Mouse (Mus musculus) liver, embryonic 12.5 days (tissue): ENCODE measurements around the gene Tmprss11c. TPM values are rescaled to one million over a fixed set of nuclear protein-coding genes. Genes with fewer than 3 reads are reported as not detected.
A peak's percentile ranks its signal among the peaks of the same experiment; 100 is the strongest.
"Not testable (repeated sequence)": the region's sequence is repeated elsewhere in the genome, so short reads cannot be mapped to it uniquely, and the experiment has no call there.

ENCODE experiments used
- ATAC-seq: fragments of 200-750 bp; cut with Nextera tagmentation; 2 replicates; pipeline ENCODE4 v1.8.0; 2017; ENCODE audit warnings: moderate number of reproducible peaks, mild to moderate bottlenecking, moderate library complexity
- H3K27ac ChIP-seq: fragments of 300-500 bp; sonication (generic); 2 replicates; pipeline ENCODE4 v1.5.1; 2016; ENCODE audit warnings: mild to moderate bottlenecking
- H3K27me3 ChIP-seq: fragments of 300-500 bp; sonication (generic); replicated peaks from 2 replicates; pipeline ENCODE4 v1.6.1; 2016; ENCODE audit warnings: mild to moderate bottlenecking, moderate library complexity
- H3K36me3 ChIP-seq: fragments of 300-500 bp; sonication (generic); 2 replicates; pipeline ENCODE4 v1.6.1; 2016; ENCODE audit warnings: mild to moderate bottlenecking, moderate library complexity
- H3K4me1 ChIP-seq: fragments of 300-500 bp; sonication (generic); 2 replicates; pipeline ENCODE4 v1.6.1; 2016
- H3K4me2 ChIP-seq: fragments of 300-500 bp; sonication (generic); 2 replicates; pipeline ENCODE4 v1.6.1; 2016; ENCODE audit warnings: mild to moderate bottlenecking, moderate library complexity
- H3K4me3 ChIP-seq: fragments of 300-500 bp; sonication (generic); 2 replicates; pipeline ENCODE4 v1.5.1; 2016; ENCODE audit warnings: mild to moderate bottlenecking, moderate library complexity
- H3K9ac ChIP-seq: fragments of 300-500 bp; sonication (generic); 2 replicates; pipeline ENCODE4 v1.6.1; 2016; ENCODE audit warnings: mild to moderate bottlenecking, moderate library complexity
- H3K9me3 ChIP-seq: fragments of 300-500 bp; sonication (generic); replicated peaks from 2 replicates; pipeline ENCODE4 v1.6.1; 2016; ENCODE audit warnings: mild to moderate bottlenecking, moderate library complexity
- WGBS: fragments of 180-500 bp; shearing (Covaris S2); methylation state at CpG from one replicate; pipeline ENCODE4 v1.1.7; 2016; ENCODE audit not compliant: insufficient replicate concordance; 5-methylcytosine and 5-hydroxymethylcytosine counted together
- polyA plus RNA-seq: library from polyadenylated mRNA; unstranded; fragments of >200 nt; fragmentation: Nextera tagmentation; extraction: Ambion mirVana; gene quantifications from 2 replicates; pipeline ENCODE4 v1.2.1, GENCODE M21; 2016

The Tmprss11c gene
- not detected in 2 replicates for polyA plus RNA-seq

- Histone ChIP-seq H3K4me1 (no peaks in the 10 kb centered on the region), H3K4me3 (no peak within 1 kb of the TSS), H3K36me3 (no peaks in the 10 kb centered on the region), H3K27ac (no peak within 1 kb of the TSS), H3K9me3 (no peaks in the 10 kb centered on the region), H3K27me3 (no peaks in the 10 kb centered on the region), H3K9ac (no peak within 1 kb of the TSS), H3K4me2 (no peak within 1 kb of the TSS)
- 60% methylated on average over 4 of the region's 4 CpGs for WGBS
- ATAC-seq: no peak
These were observed at the start of gene Tmprss11c for GRCm38 (mm10) chr5:86289208-86289607. TSS of gene Tmprss11c (minus strand) at chr5:86289308.

GRCm38 (mm10) chr5:86318018-86318956 lies 29.2 kb upstream of the Tmprss11c start:
- H3K4me1 ChIP-seq, H3K27ac ChIP-seq, H3K36me3 ChIP-seq, H3K9ac ChIP-seq, H3K9me3 ChIP-seq, H3K27me3 ChIP-seq, ATAC-seq: not testable (repeated sequence)
- peak overlapping the region; percentile 19 for H3K4me2 ChIP-seq
- WGBS: 47% methylated on average over 30 of the region's 30 CpGs
- H3K4me3 ChIP-seq: peak overlapping the region; percentile 28

GRCm38 (mm10) chr5:86306116-86306515 lies 17.0 kb upstream of the Tmprss11c start:
- no peaks in the 10 kb centered on the region for H3K27me3 ChIP-seq
- no peak overlapping the region for H3K9ac ChIP-seq
- ATAC-seq: no peak
- H3K4me2 ChIP-seq: no peak overlapping the region
- H3K27ac ChIP-seq: no peak overlapping the region
- no peak overlapping the region for H3K4me3 ChIP-seq
- 61% methylated on average over 5 of the region's 5 CpGs for WGBS
- no peaks in the 10 kb centered on the region for H3K4me1 ChIP-seq
- no peaks in the 10 kb centered on the region for H3K9me3 ChIP-seq
- H3K36me3 ChIP-seq: no peaks in the 10 kb centered on the region

- ATAC-seq: no peak
- Histone ChIP-seq H3K27ac (no peak overlapping the region), H3K36me3 (no peaks in the 10 kb centered on the region), H3K4me1 (no peaks in the 10 kb centered on the region), H3K4me3 (no peak overlapping the region), H3K9ac (no peak overlapping the region), H3K27me3 (no peaks in the 10 kb centered on the region), H3K9me3 (no peaks in the 10 kb centered on the region), H3K4me2 (no peak overlapping the region)
- WGBS: 69% methylated on average over 8 of the region's 8 CpGs
These were observed 14.8 kb upstream of the Tmprss11c start for GRCm38 (mm10) chr5:86303877-86304276.

GRCm38 (mm10) chr5:86246559-86246958 lies 42.5 kb downstream of the Tmprss11c start:
- H3K27me3 ChIP-seq: no peaks in the 10 kb centered on the region
- H3K9ac ChIP-seq: no peak overlapping the region
- H3K4me2 ChIP-seq: no peak overlapping the region
- H3K4me1 ChIP-seq: no peaks in the 10 kb centered on the region
- no peak overlapping the region for H3K4me3 ChIP-seq
- H3K27ac ChIP-seq: no peak overlapping the region
- 79% methylated on average over 11 of the region's 11 CpGs for WGBS
- ATAC-seq: no peak
- H3K9me3 ChIP-seq: no peaks in the 10 kb centered on the region
- no peaks in the 10 kb centered on the region for H3K36me3 ChIP-seq

GRCm38 (mm10) chr5:86244880-86245279 lies 44.2 kb downstream of the Tmprss11c start:
- ATAC-seq: no peak
- no peaks in the 10 kb centered on the region for H3K27me3 ChIP-seq
- H3K4me2 ChIP-seq: no peak overlapping the region
- 10% methylated on average over 1 of the region's 1 CpGs for WGBS
- H3K9ac ChIP-seq: no peak overlapping the region
- no peak overlapping the region for H3K4me3 ChIP-seq
- H3K27ac ChIP-seq: no peak overlapping the region
- H3K9me3 ChIP-seq: no peaks in the 10 kb centered on the region
- no peaks in the 10 kb centered on the region for H3K4me1 ChIP-seq
- no peaks in the 10 kb centered on the region for H3K36me3 ChIP-seq

GRCm38 (mm10) chr5:86244275-86244674 lies 44.8 kb downstream of the Tmprss11c start:
- 69% methylated on average over 3 of the region's 3 CpGs for WGBS
- H3K9me3 ChIP-seq: no peaks in the 10 kb centered on the region
- no peak overlapping the region for H3K4me3 ChIP-seq

GRCm38 (mm10) chr5:86227156-86227853 lies 61.8 kb downstream of the Tmprss11c start:
- no peak overlapping the region for H3K9ac ChIP-seq
- H3K4me3 ChIP-seq: no peak overlapping the region
- no peak overlapping the region for H3K27ac ChIP-seq
- WGBS: 72% methylated on average over 5 of the region's 5 CpGs
- H3K9me3 ChIP-seq: no peaks in the 10 kb centered on the region
- H3K4me1 ChIP-seq: no peaks in the 10 kb centered on the region
- no peaks in the 10 kb centered on the region for H3K27me3 ChIP-seq
- H3K4me2 ChIP-seq: no peak overlapping the region
- H3K36me3 ChIP-seq: no peaks in the 10 kb centered on the region
- no peak for ATAC-seq

More at GRCm38 (mm10) chr5:86244275-86244674, 44.8 kb downstream of the Tmprss11c start:
- H3K27me3 ChIP-seq: no peaks in the 10 kb centered on the region
- no peak overlapping the region for H3K9ac ChIP-seq
- ATAC-seq: no peak
- H3K4me1 ChIP-seq: no peaks in the 10 kb centered on the region
- H3K27ac ChIP-seq: no peak overlapping the region
- H3K4me2 ChIP-seq: no peak overlapping the region
- no peaks in the 10 kb centered on the region for H3K36me3 ChIP-seq

GRCm38 (mm10) chr5:86197801-86198200 lies 91.3 kb downstream of the Tmprss11c start, which contains the start of gene Gnrhr:
TSS of gene Gnrhr (minus strand) at chr5:86197901.
- Histone ChIP-seq H3K27ac (no peak within 1 kb of the TSS), H3K4me1 (no peaks in the 10 kb centered on the region), H3K4me2 (no peak within 1 kb of the TSS), H3K9ac (no peak within 1 kb of the TSS), H3K9me3 (no peaks in the 10 kb centered on the region), H3K27me3 (no peaks in the 10 kb centered on the region), H3K4me3 (no peak within 1 kb of the TSS), H3K36me3 (no peaks in the 10 kb centered on the region)
- 79% methylated on average over 10 of the region's 10 CpGs for WGBS
- no peak for ATAC-seq

GRCm38 (mm10) chr5:86191356-86191755 lies 97.8 kb downstream of the Tmprss11c start:
- H3K4me3 ChIP-seq: no peak overlapping the region
- no peak overlapping the region for H3K27ac ChIP-seq
- no peaks in the 10 kb centered on the region for H3K27me3 ChIP-seq
- H3K9ac ChIP-seq: no peak overlapping the region
- H3K36me3 ChIP-seq: no peaks in the 10 kb centered on the region
- ATAC-seq: no peak
- H3K4me1 ChIP-seq: no peaks in the 10 kb centered on the region
- 12% methylated on average over 4 of the region's 4 CpGs for WGBS
- H3K4me2 ChIP-seq: no peak overlapping the region
- H3K9me3 ChIP-seq: no peaks in the 10 kb centered on the region

- Histone ChIP-seq H3K4me2 (no peak overlapping the region), H3K9ac (no peak overlapping the region), H3K27ac (no peak overlapping the region), H3K36me3 (no peaks in the 10 kb centered on the region), H3K9me3 (no peaks in the 10 kb centered on the region), H3K4me3 (no peak overlapping the region), H3K4me1 (no peaks in the 10 kb centered on the region), H3K27me3 (no peaks in the 10 kb centered on the region)
- WGBS: 20% methylated on average over 5 of the region's 5 CpGs
- ATAC-seq: no peak
These were observed 98.3 kb downstream of the Tmprss11c start for GRCm38 (mm10) chr5:86190770-86191169.

GRCm38 (mm10) chr5:86190290-86190689 lies 98.8 kb downstream of the Tmprss11c start:
- ATAC-seq: no peak
- Histone ChIP-seq H3K4me2 (no peak overlapping the region), H3K27me3 (no peaks in the 10 kb centered on the region), H3K27ac (no peak overlapping the region), H3K9ac (no peak overlapping the region), H3K36me3 (no peaks in the 10 kb centered on the region), H3K9me3 (no peaks in the 10 kb centered on the region), H3K4me1 (no peaks in the 10 kb centered on the region), H3K4me3 (no peak overlapping the region)
- 32% methylated on average over 15 of the region's 15 CpGs for WGBS
